Mouse (Mus musculus) liver, embryonic 11.5 days (tissue): ENCODE data around the gene Zfp277. TPM values are rescaled to one million over a fixed set of nuclear protein-coding genes. Genes with fewer than 3 reads are reported as not detected.

ENCODE experiments used
- ATAC-seq: fragments of 200-750 bp; cut with Nextera tagmentation; replicated peaks from 2 replicates; pipeline ENCODE4 v1.8.0; 2017; ENCODE audit warnings: moderate number of reproducible peaks, mild to moderate bottlenecking, moderate TSS enrichment, moderate library complexity; ENCODE audit not compliant: low FRiP score
- DNase-seq: peaks from one replicate; pipeline ENCODE4 v3.0.0-alpha.2; 2017; ENCODE audit warnings: low spot score
- H3K27ac ChIP-seq: fragments of 300-500 bp; sonication (generic); 2 replicates; pipeline ENCODE4 v1.5.1; 2014; ENCODE audit warnings: mild to moderate bottlenecking, low read depth, low read length, control low read depth
- H3K27me3 ChIP-seq: fragments of 300-500 bp; sonication (generic); replicated peaks from 2 replicates; pipeline ENCODE4 v1.6.1; 2014; ENCODE audit warnings: low read length, mixed read lengths; ENCODE audit not compliant: control insufficient read depth, insufficient read depth
- H3K36me3 ChIP-seq: fragments of 300-500 bp; sonication (generic); 2 replicates; pipeline ENCODE4 v1.6.1; 2014; ENCODE audit warnings: mild to moderate bottlenecking, low read length, moderate library complexity, mixed read lengths; ENCODE audit not compliant: control insufficient read depth, insufficient read depth
- H3K4me1 ChIP-seq: fragments of 300-500 bp; sonication (generic); replicated peaks from 2 replicates; pipeline ENCODE4 v1.6.1; 2014; ENCODE audit warnings: low read length, mixed read lengths; ENCODE audit not compliant: control insufficient read depth, insufficient read depth
- H3K4me2 ChIP-seq: fragments of 300-500 bp; sonication (generic); 2 replicates; pipeline ENCODE4 v1.6.1; 2014; ENCODE audit warnings: mild to moderate bottlenecking, control low read depth, moderate library complexity
- H3K4me3 ChIP-seq: fragments of 300-500 bp; sonication (generic); 2 replicates; pipeline ENCODE4 v1.5.1; 2014; ENCODE audit warnings: low read depth, low read length, control low read depth
- H3K9ac ChIP-seq: fragments of 300-500 bp; sonication (generic); 2 replicates; pipeline ENCODE4 v1.6.1; 2014; ENCODE audit warnings: low read depth, low read length, control low read depth
- H3K9me3 ChIP-seq: fragments of 300-500 bp; sonication (generic); 2 replicates; pipeline ENCODE4 v1.6.1; 2016; ENCODE audit warnings: low read length, inconsistent platforms, mixed read lengths; ENCODE audit not compliant: control insufficient read depth
- WGBS: fragments of 180-500 bp; shearing (Covaris S2); extraction: QIAGEN DNeasy Blood & Tissue Kit; methylation state at CpG from one replicate; pipeline ENCODE4 v1.1.7; 2014; 5-methylcytosine and 5-hydroxymethylcytosine counted together
- polyA plus RNA-seq: library from polyadenylated mRNA; unstranded; fragments of >200 nt; fragmentation: Nextera tagmentation; extraction: Ambion mirVana; gene quantifications from 2 replicates; pipeline ENCODE4 v1.2.1, GENCODE M21; 2014

Gene Zfp277
- polyA plus RNA-seq, 1 experiment from 2014 or later: 23.4 TPM

GRCm38 (mm10) chr12:40315146-40315545 is 130.6 kb downstream of the Zfp277 start:
- Histone ChIP-seq H3K9ac (no peak overlapping the region), H3K4me1 (no peaks in the 10 kb centered on the region), H3K4me3 (no peak overlapping the region), H3K36me3 (no peaks in the 10 kb centered on the region), H3K27ac (no peak overlapping the region), H3K9me3 (no peaks in the 10 kb centered on the region), H3K4me2 (no peak overlapping the region), H3K27me3 (no peaks in the 10 kb centered on the region)
- WGBS: 86% methylated on average over 2 of the region's 2 CpGs
- no peak for DNase-seq
- no peak for ATAC-seq

GRCm38 (mm10) chr12:40303960-40304359 is 141.7 kb downstream of the Zfp277 start:
- ATAC-seq (no peak), DNase-seq (no peak)
- 77% methylated on average over 6 of the region's 6 CpGs for WGBS
- H3K27ac ChIP-seq: no peak overlapping the region
- H3K4me2 ChIP-seq: no peak overlapping the region
- H3K4me1 ChIP-seq: no peaks in the 10 kb centered on the region
- H3K36me3 ChIP-seq: no peaks in the 10 kb centered on the region
- H3K9ac ChIP-seq: no peak overlapping the region
- no peaks in the 10 kb centered on the region for H3K27me3 ChIP-seq
- H3K4me3 ChIP-seq: no peak overlapping the region
- H3K9me3 ChIP-seq: no peaks in the 10 kb centered on the region

GRCm38 (mm10) chr12:40298636-40299035 is 147.1 kb downstream of the Zfp277 start:
- H3K4me3 ChIP-seq: no peak overlapping the region
- H3K27me3 ChIP-seq: no peaks in the 10 kb centered on the region
- ATAC-seq (no peak), DNase-seq (no peak)
- H3K27ac ChIP-seq: no peak overlapping the region
- H3K9ac ChIP-seq: no peak overlapping the region
- H3K9me3 ChIP-seq: no peaks in the 10 kb centered on the region
- H3K4me2 ChIP-seq: no peak overlapping the region
- WGBS: 55% methylated on average over 3 of the region's 3 CpGs
- no peaks in the 10 kb centered on the region for H3K4me1 ChIP-seq
- H3K36me3 ChIP-seq: no peaks in the 10 kb centered on the region

- no peak overlapping the region for H3K4me3 ChIP-seq
- ATAC-seq (no peak), DNase-seq (no peak)
- no peak overlapping the region for H3K9ac ChIP-seq
- H3K36me3 ChIP-seq: no peaks in the 10 kb centered on the region
- no peaks in the 10 kb centered on the region for H3K9me3 ChIP-seq
- H3K27me3 ChIP-seq: no peaks in the 10 kb centered on the region
- no peak overlapping the region for H3K27ac ChIP-seq
- H3K4me2 ChIP-seq: no peak overlapping the region
- no peaks in the 10 kb centered on the region for H3K4me1 ChIP-seq
- 72% methylated on average over 4 of the region's 4 CpGs for WGBS
Observed at GRCm38 (mm10) chr12:40286539-40286938, 159.2 kb downstream of the Zfp277 start.

GRCm38 (mm10) chr12:40280596-40281325 is 164.9 kb downstream of the Zfp277 start:
- no peak overlapping the region for H3K9ac ChIP-seq
- 80% methylated on average over 4 of the region's 4 CpGs for WGBS
- no peaks in the 10 kb centered on the region for H3K9me3 ChIP-seq
- no peaks in the 10 kb centered on the region for H3K4me1 ChIP-seq
- H3K4me3 ChIP-seq: no peak overlapping the region
- H3K4me2 ChIP-seq: no peak overlapping the region
- DNase-seq: no peak
- H3K27me3 ChIP-seq: no peaks in the 10 kb centered on the region
- H3K27ac ChIP-seq: no peak overlapping the region
- ATAC-seq: no peak
- no peaks in the 10 kb centered on the region for H3K36me3 ChIP-seq

GRCm38 (mm10) chr12:40277581-40277980 is 168.1 kb downstream of the Zfp277 start:
- no peaks in the 10 kb centered on the region for H3K4me1 ChIP-seq
- 69% methylated on average over 3 of the region's 3 CpGs for WGBS
- H3K27me3 ChIP-seq: no peaks in the 10 kb centered on the region
- no peak overlapping the region for H3K27ac ChIP-seq
- H3K9me3 ChIP-seq: no peaks in the 10 kb centered on the region
- no peak for ATAC-seq
- no peak for DNase-seq
- no peak overlapping the region for H3K9ac ChIP-seq
- H3K4me2 ChIP-seq: no peak overlapping the region
- no peak overlapping the region for H3K4me3 ChIP-seq
- H3K36me3 ChIP-seq: no peaks in the 10 kb centered on the region

GRCm38 (mm10) chr12:40274931-40275330 is 170.8 kb downstream of the Zfp277 start:
- ATAC-seq (no peak), DNase-seq (no peak)
- Histone ChIP-seq H3K4me2 (no peak overlapping the region), H3K27me3 (no peaks in the 10 kb centered on the region), H3K9ac (no peak overlapping the region), H3K27ac (no peak overlapping the region), H3K9me3 (no peaks in the 10 kb centered on the region), H3K4me3 (no peak overlapping the region), H3K4me1 (no peaks in the 10 kb centered on the region), H3K36me3 (no peaks in the 10 kb centered on the region)

- Histone ChIP-seq H3K36me3 (no peaks in the 10 kb centered on the region), H3K27me3 (no peaks in the 10 kb centered on the region), H3K4me3 (no peak overlapping the region), H3K9me3 (no peaks in the 10 kb centered on the region), H3K4me1 (no peaks in the 10 kb centered on the region), H3K27ac (no peak overlapping the region), H3K9ac (no peak overlapping the region), H3K4me2 (no peak overlapping the region)
- ATAC-seq (no peak), DNase-seq (no peak)
- WGBS: 49% methylated on average over 4 of the region's 4 CpGs
Observed at GRCm38 (mm10) chr12:40273339-40273738, 172.4 kb downstream of the Zfp277 start.

- Histone ChIP-seq H3K9ac (no peak overlapping the region), H3K9me3 (no peaks in the 10 kb centered on the region), H3K4me3 (no peak overlapping the region), H3K36me3 (no peaks in the 10 kb centered on the region), H3K27me3 (no peaks in the 10 kb centered on the region), H3K27ac (no peak overlapping the region), H3K4me1 (no peaks in the 10 kb centered on the region), H3K4me2 (no peak overlapping the region)
- WGBS: 80% methylated on average over 4 of the region's 4 CpGs
- DNase-seq: no peak
- no peak for ATAC-seq
Observed at GRCm38 (mm10) chr12:40272710-40273109, 173.0 kb downstream of the Zfp277 start.
